Mouse (Mus musculus) urinary bladder, postnatal 36 days (tissue): ENCODE measurements around the gene Mmaa.

ENCODE experiments used
- DNase-seq, 2 experiments: peaks; one replicate each; pipeline ENCODE4 v3.0.0; 2022; ENCODE audit warnings: low spot score in 2 of 2, mixed read lengths in 1 of 2

Mmaa gene

GRCm38 (mm10) chr8:79222752-79223141, 72.0 kb downstream of the Mmaa start:
- DNase-seq, result no peak

DNA sequence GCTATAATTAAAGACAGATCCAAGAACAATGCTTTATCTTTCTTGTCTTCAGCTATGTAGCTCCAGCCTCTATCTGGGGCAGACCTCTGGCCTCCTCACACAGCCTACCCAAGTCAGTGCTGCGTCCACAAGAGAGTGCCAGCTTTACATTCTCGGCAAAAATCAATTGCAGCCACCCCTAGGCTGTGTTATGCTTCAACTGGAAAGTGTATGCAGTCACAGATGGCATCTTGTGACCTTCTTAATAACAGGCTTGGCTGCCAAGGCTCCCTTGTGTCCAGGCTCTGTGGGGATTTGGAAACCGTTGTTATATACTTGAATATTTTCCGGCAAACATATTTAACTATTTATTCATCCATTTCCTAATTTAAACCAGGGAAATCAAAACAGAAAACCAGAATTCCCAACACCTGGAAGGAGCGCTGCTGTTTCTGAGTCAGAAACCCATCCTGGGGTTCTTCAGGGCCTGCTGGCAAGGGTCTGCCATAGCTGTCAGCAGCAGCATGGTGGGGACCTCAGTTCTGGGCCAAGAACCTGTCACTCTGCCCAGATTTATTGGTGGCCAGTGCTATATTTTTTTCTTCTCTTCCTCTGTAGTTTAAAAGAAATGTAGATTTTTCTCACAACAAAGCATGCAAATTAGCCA, 72.5 kb downstream of the Mmaa start:
- DNase-seq, result no peak
